12 mouse cellular contexts compared by ENCODE assay signal in the genomic region with DNA sequence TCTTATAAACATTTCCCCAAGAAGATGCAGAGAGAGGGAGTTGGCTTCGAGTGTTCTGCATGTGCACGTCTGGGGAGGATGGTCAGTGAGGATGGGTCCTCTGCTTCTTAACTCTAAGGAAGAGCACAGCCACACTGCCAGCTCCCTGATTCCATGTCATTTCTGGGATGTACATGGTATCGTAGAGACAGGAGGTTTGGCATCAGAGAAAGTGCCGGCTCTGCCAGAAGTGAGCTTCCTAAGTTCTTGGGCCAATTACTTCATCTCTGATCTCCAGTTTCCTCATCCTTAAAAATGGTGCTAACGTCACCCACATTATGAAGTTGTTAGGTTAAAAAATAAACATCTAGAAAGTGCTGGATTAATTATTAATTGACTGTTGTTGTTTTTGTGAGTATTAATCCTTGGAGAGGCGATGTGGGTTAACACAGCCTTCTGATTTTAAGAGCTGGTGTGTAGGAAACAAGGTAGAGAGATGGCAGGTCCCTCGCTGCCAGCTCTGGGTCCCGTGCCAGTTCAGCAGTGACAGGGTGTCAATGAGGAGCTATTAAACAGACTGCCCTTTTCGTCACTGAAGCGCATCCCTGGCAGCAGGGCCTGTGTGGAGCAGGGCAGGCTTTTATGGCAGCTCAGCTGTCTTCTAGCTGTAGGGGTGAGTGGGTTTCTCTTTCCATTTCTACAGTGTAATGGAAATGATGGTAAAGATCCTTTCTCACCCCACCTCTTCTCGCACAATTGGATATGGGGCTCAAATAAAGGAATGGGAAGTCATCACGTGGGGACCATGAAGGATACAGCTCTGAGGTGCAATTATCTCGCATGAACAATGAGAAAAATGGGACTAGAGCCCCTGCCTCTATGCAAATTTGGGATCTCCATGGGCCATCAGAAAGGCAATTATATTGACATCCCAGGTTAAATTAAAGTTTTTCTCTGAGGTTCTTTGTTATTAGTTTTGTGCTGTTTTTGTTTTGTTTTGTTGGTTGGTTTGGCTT.
A peak's percentile ranks its signal among the peaks of the same experiment; 100 is the strongest.
DNase-seq lines count a peak whose midpoint lies in the region; ATAC-seq and TF ChIP-seq lines count a peak whose summit lies in the region.
"Had no signal": no experiment of that assay in that cellular context is flagged by ENCODE, and none has a peak within 500 bp of the region (broad histone marks: within the 10 kb centered on the region; RNA-seq: fewer than 3 reads in every experiment).

No protein-coding gene starts in this region.

- DNase-seq in lung, postnatal 4 days, result peak; percentile 8 to 27
- no peak for DNase-seq in lung, postnatal 0 days (ENCODE audit: low spot score)
- no peak for DNase-seq in forebrain, postnatal 0 days
- peak; percentile 47 for DNase-seq in kidney, postnatal 0 days (ENCODE audit: low spot score)
- peak; percentile 37 for DNase-seq in retina, postnatal 1 day
- DNase-seq in thymus, postnatal 25 days, result no peak
- no peak for DNase-seq in testis, postnatal 14 days (ENCODE audit: low spot score)
- no peak for DNase-seq in urinary bladder, postnatal 36 days (ENCODE audit: low spot score in 2 of 2)
- DNase-seq: gastrocnemius, postnatal 14 days; lung, postnatal 36 days had no signal

- ATAC-seq in lung, postnatal 0 days, result no peak; the same call in 1 of the 2 replicates
- ATAC-seq in forebrain, postnatal 0 days, result peak; percentile 71; the same call in 1 of the 2 replicates
- peak; percentile 70; the same call in 1 of the 2 replicates for ATAC-seq in kidney, postnatal 0 days (replicated peaks; ENCODE audit: low FRiP score, low read depth)

- H3K4me3 ChIP-seq in lung, postnatal 0 days (ENCODE audit: low read depth, low read length), result no peak overlapping the region
- H3K4me3 ChIP-seq in forebrain, postnatal 0 days (ENCODE audit: low read depth, low read length), result no peak overlapping the region
- H3K4me3 ChIP-seq in kidney, postnatal 0 days (replicated peaks; ENCODE audit: low read depth, low read length), result no peak overlapping the region
- H3K4me3 ChIP-seq: limb, embryonic 12.5 days had no signal

- no peaks in the 10 kb centered on the region for H3K27me3 ChIP-seq in lung, postnatal 0 days (replicated peaks; ENCODE audit: insufficient read depth, low read length)
- H3K27me3 ChIP-seq in forebrain, postnatal 0 days (ENCODE audit: insufficient read depth, low read length), result no peaks in the 10 kb centered on the region
- H3K27me3 ChIP-seq in kidney, postnatal 0 days (ENCODE audit: insufficient read depth, low read length), result no peaks in the 10 kb centered on the region
- H3K27me3 ChIP-seq: CH12.LX; limb, embryonic 12.5 days had no signal

- 74% methylated on average over 13 of the region's 13 CpGs for WGBS in lung, postnatal 0 days
- 41% methylated on average over 13 of the region's 13 CpGs for WGBS in forebrain, postnatal 0 days
- 49% methylated on average over 13 of the region's 13 CpGs for WGBS in kidney, postnatal 0 days

- no peak overlapping the region for H3K4me2 ChIP-seq in lung, postnatal 0 days (replicated peaks; ENCODE audit: low read depth, low read length)
- H3K4me2 ChIP-seq in forebrain, postnatal 0 days (ENCODE audit: low read depth), result no peak overlapping the region
- H3K4me2 ChIP-seq in kidney, postnatal 0 days (ENCODE audit: low read length), result no peak overlapping the region
- H3K4me2 ChIP-seq: limb, embryonic 12.5 days had no signal

- H3K9me3 ChIP-seq in lung, postnatal 0 days (ENCODE audit: low read length), result no peaks in the 10 kb centered on the region
- no peaks in the 10 kb centered on the region for H3K9me3 ChIP-seq in forebrain, postnatal 0 days (ENCODE audit: low read length)
- H3K9me3 ChIP-seq in kidney, postnatal 0 days (replicated peaks; ENCODE audit: low read length), result no peaks in the 10 kb centered on the region
- H3K9me3 ChIP-seq: limb, embryonic 12.5 days had no signal

- H3K9ac ChIP-seq in lung, postnatal 0 days (replicated peaks; ENCODE audit: low read depth), result no peak overlapping the region
- H3K9ac ChIP-seq in forebrain, postnatal 0 days, result no peak overlapping the region
- no peak overlapping the region for H3K9ac ChIP-seq in kidney, postnatal 0 days (ENCODE audit: low read depth, low read length)
- H3K9ac ChIP-seq: limb, embryonic 12.5 days had no signal

- H3K27ac ChIP-seq in lung, postnatal 0 days (ENCODE audit: low read length), result no peak overlapping the region
- H3K27ac ChIP-seq in forebrain, postnatal 0 days (ENCODE audit: low read depth, low read length), result no peak overlapping the region
- no peak overlapping the region for H3K27ac ChIP-seq in kidney, postnatal 0 days
- H3K27ac ChIP-seq: limb, embryonic 12.5 days had no signal

- H3K36me3 ChIP-seq in lung, postnatal 0 days (ENCODE audit: insufficient read depth, low read length), result no peaks in the 10 kb centered on the region
- H3K36me3 ChIP-seq in forebrain, postnatal 0 days (ENCODE audit: insufficient read depth), result no peaks in the 10 kb centered on the region
- H3K36me3 ChIP-seq in kidney, postnatal 0 days (ENCODE audit: insufficient read depth, low read length), result no peaks in the 10 kb centered on the region
- H3K36me3 ChIP-seq: limb, embryonic 12.5 days had no signal

- no peak for TF ChIP-seq EP300 in lung, postnatal 0 days (IDR thresholded peaks at IDR 0.05)

- no peak for TF ChIP-seq CTCF in lung, postnatal 0 days (IDR thresholded peaks at IDR 0.05)
- TF ChIP-seq CTCF in forebrain, postnatal 0 days (IDR thresholded peaks at IDR 0.05; ENCODE audit: low read depth), result no peak
- TF ChIP-seq CTCF in kidney, postnatal 0 days (IDR thresholded peaks at IDR 0.05; ENCODE audit: low read depth), result no peak

- H3K4me1 ChIP-seq in lung, postnatal 0 days (ENCODE audit: insufficient read depth, low read depth, low read length), result no peaks in the 10 kb centered on the region
- no peaks in the 10 kb centered on the region for H3K4me1 ChIP-seq in forebrain, postnatal 0 days (ENCODE audit: insufficient read depth)
- H3K4me1 ChIP-seq in kidney, postnatal 0 days (replicated peaks; ENCODE audit: insufficient read depth, low read length), result peaks cover 5% of the 10 kb centered on the region; the same call in 1 of the 2 replicates
- H3K4me1 ChIP-seq: limb, embryonic 12.5 days had no signal

Comparison
In these comparisons a context has a peak if more than half of its experiments do, and no peak if none do; other contexts are left out.
1. DNase-seq: peak in lung, postnatal 4 days (2 of 2), kidney, postnatal 0 days (single experiment) and retina, postnatal 1 day (single experiment); none in lung, postnatal 0 days (single experiment), forebrain, postnatal 0 days (single experiment), thymus, postnatal 25 days (single experiment), testis, postnatal 14 days (single experiment) and urinary bladder, postnatal 36 days (0 of 2).